Mouse (Mus musculus): ENCODE data around the gene Map3k5. TPM values are rescaled to one million over a fixed set of nuclear protein-coding genes. Genes with fewer than 3 reads are reported as not detected.

Gene Map3k5
- polyA plus RNA-seq (2014; fragmentation: Nextera tagmentation; extraction: Ambion mirVana) = 1.7 and 1.9 TPM in 2 replicates

GRCm38 (mm10) chr10:19934384-19935294 is at the start of gene Map3k5:
TSS of gene Map3k5 (plus strand) at chr10:19934472.
- ATAC-seq (ENCODE audit: low read depth) = peak; percentile 79
- Histone ChIP-seq H3K4me1 (ENCODE audit: control insufficient read depth, insufficient read depth, low read length) (no peaks in the 10 kb centered on the region), H3K9me3 (ENCODE audit: control insufficient read depth, low read length) (no peaks in the 10 kb centered on the region), H3K9ac (replicated peaks; ENCODE audit: low read depth, low read length) (peak within 1 kb of the TSS; percentile 60), H3K27me3 (ENCODE audit: control insufficient read depth, insufficient read depth, low read length) (peaks cover 10% of the 10 kb centered on the region), H3K36me3 (ENCODE audit: control insufficient read depth, insufficient read depth, low read length) (no peaks in the 10 kb centered on the region), H3K4me2 (ENCODE audit: low read depth, low read length) (peak within 1 kb of the TSS; percentile 91), H3K27ac (ENCODE audit: low read depth, low read length) (peak within 1 kb of the TSS; percentile 64), H3K4me3 (ENCODE audit: low read depth, low read length) (peak within 1 kb of the TSS; percentile 64)
- under 1% methylated on average over 56 of the region's 95 CpGs for WGBS

- H3K9ac ChIP-seq (replicated peaks; ENCODE audit: low read depth, low read length) = no peak overlapping the region
- no peak overlapping the region for H3K27ac ChIP-seq (ENCODE audit: low read depth, low read length)
- no peaks in the 10 kb centered on the region for H3K9me3 ChIP-seq (ENCODE audit: control insufficient read depth, low read length)
- H3K36me3 ChIP-seq (ENCODE audit: control insufficient read depth, insufficient read depth, low read length) = no peaks in the 10 kb centered on the region
- no peak overlapping the region for H3K4me3 ChIP-seq (ENCODE audit: low read depth, low read length)
- 96% methylated on average over 3 of the region's 3 CpGs for WGBS
- H3K4me2 ChIP-seq (ENCODE audit: low read depth, low read length) = no peak overlapping the region
- no peaks in the 10 kb centered on the region for H3K27me3 ChIP-seq (ENCODE audit: control insufficient read depth, insufficient read depth, low read length)
- ATAC-seq (ENCODE audit: low read depth) = no peak
- no peaks in the 10 kb centered on the region for H3K4me1 ChIP-seq (ENCODE audit: control insufficient read depth, insufficient read depth, low read length)
Observed at GRCm38 (mm10) chr10:19886249-19886648, 48.0 kb upstream of the Map3k5 start.

GRCm38 (mm10) chr10:19889908-19890307 is 44.4 kb upstream of the Map3k5 start:
- ATAC-seq (ENCODE audit: low read depth) = no peak
- Histone ChIP-seq H3K4me1 (ENCODE audit: control insufficient read depth, insufficient read depth, low read length) (no peaks in the 10 kb centered on the region), H3K4me2 (ENCODE audit: low read depth, low read length) (no peak overlapping the region), H3K36me3 (ENCODE audit: control insufficient read depth, insufficient read depth, low read length) (no peaks in the 10 kb centered on the region), H3K4me3 (ENCODE audit: low read depth, low read length) (no peak overlapping the region), H3K27ac (ENCODE audit: low read depth, low read length) (no peak overlapping the region), H3K9ac (replicated peaks; ENCODE audit: low read depth, low read length) (no peak overlapping the region), H3K27me3 (ENCODE audit: control insufficient read depth, insufficient read depth, low read length) (no peaks in the 10 kb centered on the region), H3K9me3 (ENCODE audit: control insufficient read depth, low read length) (no peaks in the 10 kb centered on the region)
- 74% methylated on average over 3 of the region's 3 CpGs for WGBS

- Histone ChIP-seq H3K27me3 (ENCODE audit: control insufficient read depth, insufficient read depth, low read length) (no peaks in the 10 kb centered on the region), H3K27ac (ENCODE audit: low read depth, low read length) (no peak overlapping the region), H3K4me2 (ENCODE audit: low read depth, low read length) (no peak overlapping the region), H3K36me3 (ENCODE audit: control insufficient read depth, insufficient read depth, low read length) (no peaks in the 10 kb centered on the region), H3K9ac (replicated peaks; ENCODE audit: low read depth, low read length) (no peak overlapping the region), H3K4me1 (ENCODE audit: control insufficient read depth, insufficient read depth, low read length) (no peaks in the 10 kb centered on the region), H3K4me3 (ENCODE audit: low read depth, low read length) (no peak overlapping the region), H3K9me3 (ENCODE audit: control insufficient read depth, low read length) (no peaks in the 10 kb centered on the region)
- no peak for ATAC-seq (ENCODE audit: low read depth)
- 57% methylated on average over 3 of the region's 3 CpGs for WGBS
Observed at GRCm38 (mm10) chr10:19891686-19892085, 42.6 kb upstream of the Map3k5 start.

- H3K36me3 ChIP-seq (ENCODE audit: control insufficient read depth, insufficient read depth, low read length) = no peaks in the 10 kb centered on the region
- no peak overlapping the region for H3K4me3 ChIP-seq (ENCODE audit: low read depth, low read length)
- no peaks in the 10 kb centered on the region for H3K9me3 ChIP-seq (ENCODE audit: control insufficient read depth, low read length)
- no peak overlapping the region for H3K27ac ChIP-seq (ENCODE audit: low read depth, low read length)
- H3K4me2 ChIP-seq (ENCODE audit: low read depth, low read length) = no peak overlapping the region
- H3K4me1 ChIP-seq (ENCODE audit: control insufficient read depth, insufficient read depth, low read length) = no peaks in the 10 kb centered on the region
- WGBS = 70% methylated on average over 6 of the region's 6 CpGs
- no peak overlapping the region for H3K9ac ChIP-seq (replicated peaks; ENCODE audit: low read depth, low read length)
- H3K27me3 ChIP-seq (ENCODE audit: control insufficient read depth, insufficient read depth, low read length) = no peaks in the 10 kb centered on the region
- no peak for ATAC-seq (ENCODE audit: low read depth)
Observed at GRCm38 (mm10) chr10:19893146-19893545, 41.1 kb upstream of the Map3k5 start.

GRCm38 (mm10) chr10:19893976-19894375 is 40.3 kb upstream of the Map3k5 start:
- H3K27ac ChIP-seq (ENCODE audit: low read depth, low read length) = no peak overlapping the region
- no peak overlapping the region for H3K9ac ChIP-seq (replicated peaks; ENCODE audit: low read depth, low read length)
- ATAC-seq (ENCODE audit: low read depth) = 0 out of 2 replicates have a peak, but pooled peaks have one; percentile 28
- 20% methylated on average over 4 of the region's 4 CpGs for WGBS
- no peaks in the 10 kb centered on the region for H3K27me3 ChIP-seq (ENCODE audit: control insufficient read depth, insufficient read depth, low read length)
- H3K4me3 ChIP-seq (ENCODE audit: low read depth, low read length) = no peak overlapping the region
- no peaks in the 10 kb centered on the region for H3K36me3 ChIP-seq (ENCODE audit: control insufficient read depth, insufficient read depth, low read length)
- no peak overlapping the region for H3K4me2 ChIP-seq (ENCODE audit: low read depth, low read length)
- H3K9me3 ChIP-seq (ENCODE audit: control insufficient read depth, low read length) = no peaks in the 10 kb centered on the region
- H3K4me1 ChIP-seq (ENCODE audit: control insufficient read depth, insufficient read depth, low read length) = no peaks in the 10 kb centered on the region

- H3K27me3 ChIP-seq (ENCODE audit: control insufficient read depth, insufficient read depth, low read length) = no peaks in the 10 kb centered on the region
- H3K9me3 ChIP-seq (ENCODE audit: control insufficient read depth, low read length) = no peaks in the 10 kb centered on the region
- no peak overlapping the region for H3K4me2 ChIP-seq (ENCODE audit: low read depth, low read length)
- no peak overlapping the region for H3K4me3 ChIP-seq (ENCODE audit: low read depth, low read length)
- no peaks in the 10 kb centered on the region for H3K4me1 ChIP-seq (ENCODE audit: control insufficient read depth, insufficient read depth, low read length)
- 57% methylated on average over 2 of the region's 2 CpGs for WGBS
- no peak overlapping the region for H3K27ac ChIP-seq (ENCODE audit: low read depth, low read length)
- no peak for ATAC-seq (ENCODE audit: low read depth)
- no peaks in the 10 kb centered on the region for H3K36me3 ChIP-seq (ENCODE audit: control insufficient read depth, insufficient read depth, low read length)
- no peak overlapping the region for H3K9ac ChIP-seq (replicated peaks; ENCODE audit: low read depth, low read length)
Observed at GRCm38 (mm10) chr10:19900191-19900590, 34.1 kb upstream of the Map3k5 start.

- H3K4me1 ChIP-seq (ENCODE audit: control insufficient read depth, insufficient read depth, low read length) = no peaks in the 10 kb centered on the region
- no peak overlapping the region for H3K9ac ChIP-seq (replicated peaks; ENCODE audit: low read depth, low read length)
- WGBS = 86% methylated on average over 7 of the region's 7 CpGs
- no peak for ATAC-seq (ENCODE audit: low read depth)
- no peak overlapping the region for H3K27ac ChIP-seq (ENCODE audit: low read depth, low read length)
- H3K27me3 ChIP-seq (ENCODE audit: control insufficient read depth, insufficient read depth, low read length) = no peaks in the 10 kb centered on the region
- H3K9me3 ChIP-seq (ENCODE audit: control insufficient read depth, low read length) = no peaks in the 10 kb centered on the region
- no peaks in the 10 kb centered on the region for H3K36me3 ChIP-seq (ENCODE audit: control insufficient read depth, insufficient read depth, low read length)
- H3K4me2 ChIP-seq (ENCODE audit: low read depth, low read length) = no peak overlapping the region
- no peak overlapping the region for H3K4me3 ChIP-seq (ENCODE audit: low read depth, low read length)
Observed at GRCm38 (mm10) chr10:19901992-19902391, 32.3 kb upstream of the Map3k5 start.

- no peak for ATAC-seq (ENCODE audit: low read depth)
- WGBS = 82% methylated on average over 13 of the region's 13 CpGs
Observed at GRCm38 (mm10) chr10:19904077-19904820, 30.0 kb upstream of the Map3k5 start.

More at GRCm38 (mm10) chr10:19904077-19904820, 30.0 kb upstream of the Map3k5 start:
- Histone ChIP-seq H3K36me3 (ENCODE audit: control insufficient read depth, insufficient read depth, low read length) (no peaks in the 10 kb centered on the region), H3K4me1 (ENCODE audit: control insufficient read depth, insufficient read depth, low read length) (no peaks in the 10 kb centered on the region), H3K9me3 (ENCODE audit: control insufficient read depth, low read length) (no peaks in the 10 kb centered on the region), H3K27me3 (ENCODE audit: control insufficient read depth, insufficient read depth, low read length) (no peaks in the 10 kb centered on the region), H3K27ac (ENCODE audit: low read depth, low read length) (no peak overlapping the region), H3K4me3 (ENCODE audit: low read depth, low read length) (no peak overlapping the region), H3K9ac (replicated peaks; ENCODE audit: low read depth, low read length) (no peak overlapping the region), H3K4me2 (ENCODE audit: low read depth, low read length) (no peak overlapping the region)
